9 mouse cellular contexts compared by ENCODE assay signal in genomic region chr9:83609422-83610297, GRCm38 (mm10).
A peak's percentile ranks its signal among the peaks of the same experiment; 100 is the strongest.
DNase-seq lines count a peak whose midpoint lies in the region; ATAC-seq and TF ChIP-seq lines count a peak whose summit lies in the region.
"Had no signal": no experiment of that assay in that cellular context is flagged by ENCODE, and none has a peak within 500 bp of the region (broad histone marks: within the 10 kb centered on the region; RNA-seq: fewer than 3 reads in every experiment).

No protein-coding gene starts in this region.

- no peaks in the 10 kb centered on the region for H3K9me3 ChIP-seq in G1E (replicated peaks)
- no peaks in the 10 kb centered on the region for H3K9me3 ChIP-seq in forebrain, embryonic 13.5 days (replicated peaks)
- H3K9me3 ChIP-seq in hindbrain, embryonic 10.5 days, result no peaks in the 10 kb centered on the region
- H3K9me3 ChIP-seq: megakaryocyte, embryonic 14.5 days had no signal

- TF ChIP-seq CTCF in G1E (IDR thresholded peaks at IDR 0.05; ENCODE audit: low read depth, low read length), result peak; percentile 53

- H3K27ac ChIP-seq in forebrain, embryonic 13.5 days, result no peak overlapping the region
- H3K27ac ChIP-seq in hindbrain, embryonic 10.5 days, result no peak overlapping the region

- 37% methylated on average over 9 of the region's 9 CpGs for WGBS in forebrain, embryonic 13.5 days
- 45% methylated on average over 9 of the region's 9 CpGs for WGBS in hindbrain, embryonic 10.5 days

- H3K36me3 ChIP-seq in G1E (replicated peaks), result no peaks in the 10 kb centered on the region
- no peaks in the 10 kb centered on the region for H3K36me3 ChIP-seq in forebrain, embryonic 13.5 days (ENCODE audit: poor library complexity, severe bottlenecking)
- H3K36me3 ChIP-seq in hindbrain, embryonic 10.5 days, result no peaks in the 10 kb centered on the region

- no peaks in the 10 kb centered on the region for H3K27me3 ChIP-seq in G1E (ENCODE audit: insufficient read depth, low read length)
- H3K27me3 ChIP-seq in forebrain, embryonic 13.5 days, result no peaks in the 10 kb centered on the region
- H3K27me3 ChIP-seq in hindbrain, embryonic 10.5 days (ENCODE audit: insufficient read depth, poor library complexity, severe bottlenecking), result no peaks in the 10 kb centered on the region
- H3K27me3 ChIP-seq: megakaryocyte, embryonic 14.5 days had no signal

- peak; percentile 29 for DNase-seq in G1E (ENCODE audit: low spot score)
- DNase-seq in c-Kit-positive CD71-positive TER-119-negative erythroid progenitor cells, embryonic 14.5 days (ENCODE audit: low read depth), result peak; percentile 46
- DNase-seq in hindbrain, embryonic 10.5 days (ENCODE audit: low spot score), result peak; percentile 88
- peak; percentile 84 to 89 for DNase-seq in layer of hippocampus, adult 8-10 months (ENCODE audit: low spot score in 2 of 2)
- peak; percentile 81 for DNase-seq in lung, postnatal 14 days
- peak; percentile 85 for DNase-seq in retina, postnatal 7 days (ENCODE audit: low read depth, low spot score)
- DNase-seq in urinary bladder, adult 2 months (ENCODE audit: low spot score), result peak; percentile 49

- H3K9ac ChIP-seq in forebrain, embryonic 13.5 days, result no peak overlapping the region

- no peak overlapping the region for H3K4me3 ChIP-seq in G1E (ENCODE audit: low read depth, low read length)
- no peak overlapping the region for H3K4me3 ChIP-seq in forebrain, embryonic 13.5 days
- H3K4me3 ChIP-seq in hindbrain, embryonic 10.5 days, result no peak overlapping the region
- H3K4me3 ChIP-seq: megakaryocyte, embryonic 14.5 days had no signal

- no peak for ATAC-seq in G1E (ENCODE audit: extremely low read depth, insufficient number of reproducible peaks, low FRiP score, poor library complexity, severe bottlenecking)
- ATAC-seq in forebrain, embryonic 13.5 days, result peak; percentile 92

- no peaks in the 10 kb centered on the region for H3K4me1 ChIP-seq in G1E (ENCODE audit: insufficient read depth, low read depth, low read length)
- peaks cover 16% of the 10 kb centered on the region; the same call in 1 of the 2 replicates for H3K4me1 ChIP-seq in forebrain, embryonic 13.5 days
- H3K4me1 ChIP-seq in hindbrain, embryonic 10.5 days (replicated peaks), result peaks cover 45% of the 10 kb centered on the region

- H3K4me2 ChIP-seq in forebrain, embryonic 13.5 days, result no peak overlapping the region

Comparison
In these comparisons a context has a peak if more than half of its experiments do, and no peak if none do; other contexts are left out.
1. DNase-seq: peak in every context shown above with its lines; median percentile 88 in hindbrain, embryonic 10.5 days; 86 in layer of hippocampus, adult 8-10 months; 85 in retina, postnatal 7 days; 81 in lung, postnatal 14 days; 49 in urinary bladder, adult 2 months; 46 in c-Kit-positive CD71-positive TER-119-negative erythroid progenitor cells, embryonic 14.5 days; 29 in G1E.